Mouse (Mus musculus): ENCODE data around the gene Spop. TPM values are rescaled to one million over a fixed set of nuclear protein-coding genes. Genes with fewer than 3 reads are reported as not detected.
"Not testable (repeated sequence)": the region's sequence is repeated elsewhere in the genome, so short reads cannot be mapped to it uniquely, and the experiment has no call there.

Gene Spop
- total RNA-seq, 2 experiments from 2014 or later, result 173 to 190 TPM

- no peak for DNase-seq
- intact Hi-C loops (cut with DNase I; ENCODE audit: low total_unique reads), result no loop called here
Measured at GRCm38 (mm10) chr11:95476323-95476722, 62.4 kb downstream of the Spop start.

GRCm38 (mm10) chr11:95479458-95479857 lies 65.6 kb downstream of the Spop start:
- no peak for DNase-seq
- intact Hi-C loops (cut with DNase I; ENCODE audit: low total_unique reads), result no loop called here

GRCm38 (mm10) chr11:95480662-95481061 lies 66.8 kb downstream of the Spop start:
- intact Hi-C loops (cut with DNase I; ENCODE audit: low total_unique reads), result no loop called here
- DNase-seq, result no peak

- intact Hi-C loops (cut with DNase I; ENCODE audit: low total_unique reads), result no loop called here
- no peak for DNase-seq
Measured at GRCm38 (mm10) chr11:95485634-95486033, 71.8 kb downstream of the Spop start.

- DNase-seq, result no peak
- intact Hi-C loops (cut with DNase I; ENCODE audit: low total_unique reads), result no loop called here
Measured at GRCm38 (mm10) chr11:95487237-95487636, 73.4 kb downstream of the Spop start.

GRCm38 (mm10) chr11:95490104-95490503 lies 76.2 kb downstream of the Spop start:
- intact Hi-C loops (cut with DNase I; ENCODE audit: low total_unique reads), result no loop called here

GRCm38 (mm10) chr11:95492256-95492655 lies 78.4 kb downstream of the Spop start:
- DNase-seq, result no peak
- intact Hi-C loops (cut with DNase I; ENCODE audit: low total_unique reads), result no loop called here

More at GRCm38 (mm10) chr11:95490104-95490503, 76.2 kb downstream of the Spop start:
- no peak for DNase-seq

GRCm38 (mm10) chr11:95493010-95493409 lies 79.1 kb downstream of the Spop start:
- intact Hi-C loops (cut with DNase I; ENCODE audit: low total_unique reads), result no loop called here
- DNase-seq, result no peak

GRCm38 (mm10) chr11:95493950-95494349 lies 80.1 kb downstream of the Spop start:
- no peak for DNase-seq
- intact Hi-C loops (cut with DNase I; ENCODE audit: low total_unique reads), result no loop called here

GRCm38 (mm10) chr11:95494374-95494773 lies 80.5 kb downstream of the Spop start:
- intact Hi-C loops (cut with DNase I; ENCODE audit: low total_unique reads), result no loop called here
- no peak for DNase-seq

GRCm38 (mm10) chr11:95495883-95496282 lies 82.0 kb downstream of the Spop start:
- DNase-seq, result no peak
- intact Hi-C loops (cut with DNase I; ENCODE audit: low total_unique reads), result no loop called here

GRCm38 (mm10) chr11:95497921-95498320 lies 84.0 kb downstream of the Spop start:
- intact Hi-C loops (cut with DNase I; ENCODE audit: low total_unique reads), result no loop called here

GRCm38 (mm10) chr11:95500412-95500811 lies 86.5 kb downstream of the Spop start:
- intact Hi-C loops (cut with DNase I; ENCODE audit: low total_unique reads), result no loop called here
- no peak for DNase-seq

More at GRCm38 (mm10) chr11:95497921-95498320, 84.0 kb downstream of the Spop start:
- no peak for DNase-seq

- DNase-seq, result no peak
- intact Hi-C loops (cut with DNase I; ENCODE audit: low total_unique reads), result no loop called here
Measured at GRCm38 (mm10) chr11:95500836-95501235, 87.0 kb downstream of the Spop start.

- DNase-seq; intact Hi-C loops (cut with DNase I; ENCODE audit: low total_unique reads): not testable (repeated sequence)
Measured at GRCm38 (mm10) chr11:95501826-95502225, 87.9 kb downstream of the Spop start.

- DNase-seq, result no peak
- intact Hi-C loops (cut with DNase I; ENCODE audit: low total_unique reads), result no loop called here
Measured at GRCm38 (mm10) chr11:95503581-95504180, 89.8 kb downstream of the Spop start.

GRCm38 (mm10) chr11:95504271-95504731 lies 90.4 kb downstream of the Spop start:
- intact Hi-C loops (cut with DNase I; ENCODE audit: low total_unique reads), result no loop called here
- DNase-seq, result no peak

GRCm38 (mm10) chr11:95507041-95507716 lies 93.3 kb downstream of the Spop start:
- intact Hi-C loops (cut with DNase I; ENCODE audit: low total_unique reads), result no loop called here
- no peak for DNase-seq

GRCm38 (mm10) chr11:95507785-95508184 lies 93.9 kb downstream of the Spop start:
- no peak for DNase-seq
- intact Hi-C loops (cut with DNase I; ENCODE audit: low total_unique reads), result no loop called here

- intact Hi-C loops (cut with DNase I; ENCODE audit: low total_unique reads), result no loop called here
- peak; percentile 56 for DNase-seq
Measured at GRCm38 (mm10) chr11:95508211-95508926, 94.5 kb downstream of the Spop start.

Measured in gastrocnemius, postnatal 14 days (tissue).